Mouse (Mus musculus) kidney, postnatal 0 days (tissue): ENCODE results near the gene Tex2. TPM values are rescaled to one million over a fixed set of nuclear protein-coding genes. Genes with fewer than 3 reads are reported as not detected.
"Not testable (repeated sequence)": the region's sequence is repeated elsewhere in the genome, so short reads cannot be mapped to it uniquely, and the experiment has no call there.

Experiments
- ATAC-seq: fragments of 200-750 bp; cut with Nextera tagmentation; replicated peaks from 2 replicates; pipeline ENCODE4 v1.8.0; 2017; ENCODE audit warnings: low read depth, moderate number of reproducible peaks, moderate TSS enrichment, moderate library complexity; ENCODE audit not compliant: low FRiP score
- DNase-seq: peaks from one replicate; pipeline ENCODE4 v3.0.0-alpha.2; 2016; ENCODE audit warnings: low spot score
- H3K27ac ChIP-seq: fragments of 300-500 bp; sonication (generic); 2 replicates; pipeline ENCODE4 v1.5.1; 2014; ENCODE audit warnings: mild to moderate bottlenecking
- H3K27me3 ChIP-seq: fragments of 300-500 bp; sonication (generic); 2 replicates; pipeline ENCODE4 v1.6.1; 2014; ENCODE audit warnings: low read length, mixed read lengths; ENCODE audit not compliant: insufficient read depth
- H3K36me3 ChIP-seq: fragments of 300-500 bp; sonication (generic); 2 replicates; pipeline ENCODE4 v1.6.1; 2014; ENCODE audit warnings: low read length, mixed read lengths; ENCODE audit not compliant: insufficient read depth
- H3K4me1 ChIP-seq: fragments of 300-500 bp; sonication (generic); replicated peaks from 2 replicates; pipeline ENCODE4 v1.6.1; 2014; ENCODE audit warnings: antibody characterized with exemption, low read length, mixed read lengths; ENCODE audit not compliant: insufficient read depth
- H3K4me2 ChIP-seq: fragments of 300-500 bp; sonication (generic); 2 replicates; pipeline ENCODE4 v1.6.1; 2014; ENCODE audit warnings: mild to moderate bottlenecking, low read length, moderate library complexity, mixed read lengths
- H3K4me3 ChIP-seq: fragments of 300-500 bp; sonication (generic); replicated peaks from 2 replicates; pipeline ENCODE4 v1.5.1; 2014; ENCODE audit warnings: low read depth, low read length
- H3K9ac ChIP-seq: fragments of 300-500 bp; sonication (generic); 2 replicates; pipeline ENCODE4 v1.6.1; 2014; ENCODE audit warnings: low read depth, low read length
- H3K9me3 ChIP-seq: fragments of 300-500 bp; sonication (generic); replicated peaks from 2 replicates; pipeline ENCODE4 v1.6.1; 2016; ENCODE audit warnings: low read length, inconsistent platforms, mixed read lengths
- CTCF ChIP-seq: IDR thresholded peaks from 2 replicates; pipeline ENCODE4 v1.5.1; 2016; ENCODE audit warnings: antibody characterized with exemption, low read depth, mild to moderate bottlenecking, moderate library complexity
- WGBS: fragments of 180-500 bp; shearing (Covaris S2); extraction: QIAGEN DNeasy Blood & Tissue Kit; methylation state at CpG from one replicate; pipeline ENCODE4 v1.1.7; 2014; 5-methylcytosine and 5-hydroxymethylcytosine counted together
- polyA plus RNA-seq: library from polyadenylated mRNA; unstranded; fragments of >200 nt; fragmentation: Nextera tagmentation; extraction: Ambion mirVana; gene quantifications from 2 replicates; pipeline ENCODE4 v1.2.1, GENCODE M21; 2015

Tex2 gene
- polyA plus RNA-seq, 1 experiment from 2014 or later, result 8.4 TPM

- 74% methylated on average over 10 of the region's 10 CpGs for WGBS
- no peak overlapping the region for H3K27ac ChIP-seq
- TF ChIP-seq CTCF, result no peak
Measured at GRCm38 (mm10) chr11:106587786-106588519, 25.3 kb downstream of the Tex2 start.

GRCm38 (mm10) chr11:106583801-106584200, 29.4 kb downstream of the Tex2 start:
- H3K4me1 ChIP-seq, result no peaks in the 10 kb centered on the region
- H3K27ac ChIP-seq, result no peak overlapping the region
- no peaks in the 10 kb centered on the region for H3K36me3 ChIP-seq
- 100% methylated on average over 1 of the region's 1 CpGs for WGBS
- ATAC-seq, result no peak
- H3K9ac ChIP-seq, result no peak overlapping the region
- H3K27me3 ChIP-seq, result no peaks in the 10 kb centered on the region
- no peaks in the 10 kb centered on the region for H3K9me3 ChIP-seq
- DNase-seq, result no peak
- TF ChIP-seq CTCF, result no peak
- H3K4me3 ChIP-seq, result no peak overlapping the region
- no peak overlapping the region for H3K4me2 ChIP-seq

More at GRCm38 (mm10) chr11:106587786-106588519, 25.3 kb downstream of the Tex2 start:
- H3K4me3 ChIP-seq, result no peak overlapping the region
- H3K36me3 ChIP-seq, result no peaks in the 10 kb centered on the region
- no peak for ATAC-seq
- H3K9ac ChIP-seq, result no peak overlapping the region
- DNase-seq, result no peak
- no peaks in the 10 kb centered on the region for H3K4me1 ChIP-seq
- H3K27me3 ChIP-seq, result no peaks in the 10 kb centered on the region
- no peak overlapping the region for H3K4me2 ChIP-seq
- no peaks in the 10 kb centered on the region for H3K9me3 ChIP-seq

- whole genome bisulfite sequencing, result 94% methylated on average over 10 of the region's 10 CpGs
- TF ChIP-seq CTCF, result no peak
- Histone ChIP-seq H3K27ac (no peak overlapping the region), H3K9ac (no peak overlapping the region), H3K4me1 (no peaks in the 10 kb centered on the region), H3K9me3 (no peaks in the 10 kb centered on the region), H3K4me3 (no peak overlapping the region), H3K36me3 (no peaks in the 10 kb centered on the region), H3K4me2 (no peak overlapping the region), H3K27me3 (no peaks in the 10 kb centered on the region)
- no peak for DNase-seq
- no peak for ATAC-seq
Measured at GRCm38 (mm10) chr11:106581357-106581756, 31.9 kb downstream of the Tex2 start.

GRCm38 (mm10) chr11:106580468-106580867, 32.8 kb downstream of the Tex2 start:
- Histone ChIP-seq H3K27me3 (no peaks in the 10 kb centered on the region), H3K27ac (no peak overlapping the region), H3K9me3 (no peaks in the 10 kb centered on the region), H3K36me3 (no peaks in the 10 kb centered on the region), H3K4me1 (no peaks in the 10 kb centered on the region), H3K9ac (no peak overlapping the region), H3K4me3 (no peak overlapping the region), H3K4me2 (no peak overlapping the region)
- DNase-seq (no peak), ATAC-seq (no peak)
- TF ChIP-seq CTCF, result no peak
- 93% methylated on average over 8 of the region's 8 CpGs for WGBS

- H3K9ac ChIP-seq, result no peak overlapping the region
- H3K9me3 ChIP-seq, result no peaks in the 10 kb centered on the region
- H3K4me3 ChIP-seq, result no peak overlapping the region
- DNase-seq (no peak), ATAC-seq (no peak)
- no peaks in the 10 kb centered on the region for H3K4me1 ChIP-seq
- 52% methylated on average over 5 of the region's 5 CpGs for WGBS
- no peaks in the 10 kb centered on the region for H3K36me3 ChIP-seq
- TF ChIP-seq CTCF, result no peak
- no peak overlapping the region for H3K4me2 ChIP-seq
- H3K27me3 ChIP-seq, result no peaks in the 10 kb centered on the region
- H3K27ac ChIP-seq, result no peak overlapping the region
Measured at GRCm38 (mm10) chr11:106579957-106580356, 33.3 kb downstream of the Tex2 start.

GRCm38 (mm10) chr11:106579146-106579545, 34.1 kb downstream of the Tex2 start:
- ATAC-seq (no peak), DNase-seq (no peak)
- Histone ChIP-seq H3K9ac (no peak overlapping the region), H3K4me1 (no peaks in the 10 kb centered on the region), H3K27me3 (no peaks in the 10 kb centered on the region), H3K4me3 (no peak overlapping the region), H3K9me3 (no peaks in the 10 kb centered on the region), H3K27ac (no peak overlapping the region), H3K36me3 (no peaks in the 10 kb centered on the region), H3K4me2 (no peak overlapping the region)
- TF ChIP-seq CTCF, result no peak
- WGBS, result 77% methylated on average over 2 of the region's 2 CpGs

GRCm38 (mm10) chr11:106577624-106578355, 35.4 kb downstream of the Tex2 start:
- H3K36me3 ChIP-seq, DNase-seq, H3K27me3 ChIP-seq, H3K4me1 ChIP-seq, H3K27ac ChIP-seq, H3K9me3 ChIP-seq, H3K4me2 ChIP-seq, H3K4me3 ChIP-seq, H3K9ac ChIP-seq, ATAC-seq: not testable (repeated sequence)
- 96% methylated on average over 10 of the region's 10 CpGs for WGBS
